Mouse (Mus musculus) stomach, postnatal 0 days (tissue): ENCODE data around the gene Rtkn2. TPM values are rescaled to one million over a fixed set of nuclear protein-coding genes. Genes with fewer than 3 reads are reported as not detected.
A peak's percentile ranks its signal among the peaks of the same experiment; 100 is the strongest.

Experiments used
- ATAC-seq: fragments of 200-750 bp; cut with Nextera tagmentation; 2 replicates; pipeline ENCODE4 v1.8.0; 2017; ENCODE audit not compliant: low FRiP score, low TSS enrichment
- DNase-seq: peaks from one replicate; pipeline ENCODE4 v3.0.0-alpha.2; 2016; ENCODE audit warnings: low spot score
- H3K27ac ChIP-seq: fragments of 300-500 bp; sonication (generic); replicated peaks from 2 replicates; pipeline ENCODE4 v1.5.1; 2014; ENCODE audit warnings: mild to moderate bottlenecking, control low read depth
- H3K27me3 ChIP-seq: fragments of 300-500 bp; sonication (generic); 2 replicates; pipeline ENCODE4 v1.6.1; 2014; ENCODE audit warnings: low read length; ENCODE audit not compliant: control insufficient read depth, insufficient read depth
- H3K36me3 ChIP-seq: fragments of 300-500 bp; sonication (generic); 2 replicates; pipeline ENCODE4 v1.6.1; 2014; ENCODE audit warnings: low read length, mixed read lengths; ENCODE audit not compliant: control insufficient read depth, insufficient read depth
- H3K4me1 ChIP-seq: fragments of 300-500 bp; sonication (generic); replicated peaks from 2 replicates; pipeline ENCODE4 v1.6.1; 2014; ENCODE audit warnings: antibody characterized with exemption; ENCODE audit not compliant: control insufficient read depth, insufficient read depth
- H3K4me2 ChIP-seq: fragments of 300-500 bp; sonication (generic); replicated peaks from 2 replicates; pipeline ENCODE4 v1.6.1; 2014; ENCODE audit warnings: low read depth, mild to moderate bottlenecking, control low read depth, moderate library complexity
- H3K4me3 ChIP-seq: fragments of 300-500 bp; sonication (generic); 2 replicates; pipeline ENCODE4 v1.5.1; 2014; ENCODE audit warnings: low read depth, low read length, control low read depth
- H3K9ac ChIP-seq: fragments of 300-500 bp; sonication (generic); 2 replicates; pipeline ENCODE4 v1.6.1; 2014; ENCODE audit warnings: mild to moderate bottlenecking, low read length, control low read depth, mixed read lengths
- H3K9me3 ChIP-seq: fragments of 300-500 bp; sonication (generic); 2 replicates; pipeline ENCODE4 v1.6.1; 2016; ENCODE audit warnings: low read length; ENCODE audit not compliant: control insufficient read depth
- CTCF ChIP-seq: IDR thresholded peaks from 2 replicates; pipeline ENCODE4 v1.5.1; 2016; ENCODE audit warnings: antibody characterized with exemption, low read depth, mild to moderate bottlenecking, moderate library complexity
- EP300 ChIP-seq: optimal IDR thresholded peaks from 2 replicates; pipeline ENCODE3; 2016; ENCODE audit warnings: antibody characterized with exemption
- WGBS: fragments of 180-500 bp; shearing (Covaris S2); extraction: QIAGEN DNeasy Blood & Tissue Kit; methylation state at CpG from one replicate; pipeline ENCODE4 v1.1.7; 2014; 5-methylcytosine and 5-hydroxymethylcytosine counted together
- polyA plus RNA-seq: library from polyadenylated mRNA; unstranded; fragments of >200 nt; fragmentation: Nextera tagmentation; extraction: Ambion mirVana; gene quantifications from 2 replicates; pipeline ENCODE4 v1.2.1, GENCODE M21; 2015

Gene Rtkn2
- polyA plus RNA-seq, 1 experiment from 2014 or later, result 1.8 TPM

DNA sequence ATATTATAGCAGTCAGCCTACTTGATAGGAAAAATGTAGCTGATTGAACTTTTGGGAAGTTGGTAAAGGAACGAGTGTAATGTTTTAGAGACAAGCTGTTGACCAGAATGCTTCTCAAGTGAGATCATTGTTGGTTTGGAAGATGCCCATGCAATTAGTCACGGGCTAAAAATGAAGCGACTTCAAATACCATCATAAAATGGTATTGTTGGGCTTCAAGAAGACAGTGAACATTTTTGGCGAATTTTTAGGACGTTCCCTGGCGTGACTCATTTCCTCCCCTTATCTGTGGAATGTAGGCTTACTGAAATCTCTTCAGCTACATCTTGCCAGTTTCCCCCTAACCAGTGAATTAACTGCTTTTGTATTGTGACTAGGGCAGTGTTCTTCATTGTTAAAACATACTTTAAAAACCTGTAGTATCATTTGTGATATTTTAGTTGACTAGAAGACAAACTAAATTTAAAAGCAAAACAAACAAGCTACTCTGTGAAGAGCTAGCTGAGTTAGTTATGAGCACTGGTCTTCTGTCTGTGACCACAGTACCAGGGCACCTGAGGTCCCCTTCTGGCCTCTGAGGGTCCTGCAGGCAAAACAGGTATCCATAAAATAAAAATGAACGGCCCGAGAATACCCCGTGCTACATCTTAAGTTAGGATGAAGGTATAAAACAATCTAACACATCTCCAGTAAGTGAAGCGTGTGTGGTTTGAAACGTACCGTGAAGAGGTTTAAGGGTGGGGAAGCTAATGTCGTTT is 29.0 kb downstream of the Rtkn2 start:
- H3K9me3 ChIP-seq, result no peaks in the 10 kb centered on the region
- no peak overlapping the region for H3K4me2 ChIP-seq
- H3K27me3 ChIP-seq, result no peaks in the 10 kb centered on the region
- ATAC-seq (no peak; the same call in 1 of the 2 replicates), DNase-seq (no peak)
- WGBS, result 72% methylated on average over 13 of the region's 13 CpGs
- H3K9ac ChIP-seq, result no peak overlapping the region
- H3K27ac ChIP-seq, result no peak overlapping the region
- no peaks in the 10 kb centered on the region for H3K36me3 ChIP-seq
- TF ChIP-seq CTCF, result no peak
- H3K4me1 ChIP-seq, result no peaks in the 10 kb centered on the region
- no peak overlapping the region for H3K4me3 ChIP-seq

GRCm38 (mm10) chr10:68009301-68009700 is 29.9 kb downstream of the Rtkn2 start:
- WGBS, result 83% methylated on average over 9 of the region's 9 CpGs
- TF ChIP-seq EP300 (no peak), CTCF (no peak)
- Histone ChIP-seq H3K27me3 (no peaks in the 10 kb centered on the region), H3K9ac (no peak overlapping the region), H3K36me3 (no peaks in the 10 kb centered on the region), H3K27ac (no peak overlapping the region), H3K9me3 (no peaks in the 10 kb centered on the region), H3K4me1 (no peaks in the 10 kb centered on the region), H3K4me3 (no peak overlapping the region), H3K4me2 (no peak overlapping the region)
- ATAC-seq, result no peak
- DNase-seq, result no peak

- TF ChIP-seq EP300, result no peak
- TF ChIP-seq CTCF, result no peak
- Histone ChIP-seq H3K27me3 (no peaks in the 10 kb centered on the region), H3K27ac (no peak overlapping the region), H3K4me2 (no peak overlapping the region), H3K9me3 (no peaks in the 10 kb centered on the region), H3K4me3 (no peak overlapping the region), H3K4me1 (no peaks in the 10 kb centered on the region), H3K36me3 (no peaks in the 10 kb centered on the region), H3K9ac (no peak overlapping the region)
- 96% methylated on average over 7 of the region's 7 CpGs for WGBS
- ATAC-seq (no peak), DNase-seq (no peak)
Observed at GRCm38 (mm10) chr10:68009867-68010266, 30.5 kb downstream of the Rtkn2 start.

GRCm38 (mm10) chr10:68013137-68013536 is 33.8 kb downstream of the Rtkn2 start:
- Histone ChIP-seq H3K36me3 (no peaks in the 10 kb centered on the region), H3K27ac (no peak overlapping the region), H3K4me3 (no peak overlapping the region), H3K9ac (no peak overlapping the region), H3K27me3 (no peaks in the 10 kb centered on the region), H3K9me3 (no peaks in the 10 kb centered on the region), H3K4me1 (no peaks in the 10 kb centered on the region), H3K4me2 (no peak overlapping the region)
- 87% methylated on average over 2 of the region's 2 CpGs for WGBS
- DNase-seq, result peak; percentile 33
- ATAC-seq, result no peak
- TF ChIP-seq EP300 (no peak), CTCF (peak; percentile 81)

DNA sequence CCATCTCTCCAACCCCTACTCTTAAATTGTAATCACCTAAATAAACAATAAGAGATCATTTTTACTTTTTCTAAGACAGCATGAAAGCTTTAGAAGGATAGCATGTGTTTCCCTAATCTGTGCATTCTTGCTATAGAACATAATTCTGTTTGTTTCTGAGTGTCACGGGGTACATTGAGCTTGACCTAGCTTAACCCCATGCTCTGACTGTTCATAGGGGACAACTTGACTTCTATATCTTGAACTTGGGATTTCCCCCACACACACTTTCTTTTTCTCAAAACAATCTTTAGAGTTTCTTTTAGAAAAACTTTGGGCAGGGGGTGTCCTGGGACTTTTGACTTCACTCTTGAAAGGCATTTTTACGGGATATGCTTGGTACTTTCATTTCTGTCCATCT is 41.4 kb downstream of the Rtkn2 start:
- no peaks in the 10 kb centered on the region for H3K9me3 ChIP-seq
- no peak for TF ChIP-seq EP300
- no peak for TF ChIP-seq CTCF
- DNase-seq, result no peak
- 89% methylated on average over 2 of the region's 2 CpGs for WGBS
- no peak overlapping the region for H3K9ac ChIP-seq
- no peak overlapping the region for H3K27ac ChIP-seq
- no peaks in the 10 kb centered on the region for H3K4me1 ChIP-seq
- H3K4me2 ChIP-seq, result no peak overlapping the region
- ATAC-seq, result no peak
- no peaks in the 10 kb centered on the region for H3K27me3 ChIP-seq
- no peak overlapping the region for H3K4me3 ChIP-seq
- no peaks in the 10 kb centered on the region for H3K36me3 ChIP-seq

DNA sequence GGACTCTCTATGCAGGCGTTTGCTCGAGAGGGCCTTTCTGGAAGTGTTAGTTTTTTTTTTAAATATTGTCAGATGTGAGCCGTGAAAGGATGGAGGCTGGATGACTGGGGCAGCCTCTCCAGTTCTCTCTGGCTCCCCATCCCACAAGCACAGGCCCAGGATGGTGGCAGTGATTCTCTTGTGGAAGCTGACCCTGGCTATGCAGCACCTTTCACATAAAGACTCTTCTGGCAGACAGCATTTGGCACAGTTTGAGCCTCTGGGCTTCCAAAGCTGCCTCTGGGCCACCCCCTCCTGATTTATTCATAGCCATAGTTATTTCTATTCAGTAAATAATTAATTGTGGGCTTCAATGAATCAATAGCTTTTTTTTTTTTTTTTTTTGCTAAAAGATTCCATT is 46.3 kb downstream of the Rtkn2 start:
- WGBS, result 71% methylated on average over 3 of the region's 3 CpGs

More for the DNA sequence above, 46.3 kb downstream of the Rtkn2 start:
- Histone ChIP-seq H3K27me3 (no peaks in the 10 kb centered on the region), H3K27ac (no peak overlapping the region), H3K9me3 (no peaks in the 10 kb centered on the region), H3K9ac (no peak overlapping the region), H3K36me3 (no peaks in the 10 kb centered on the region), H3K4me3 (no peak overlapping the region), H3K4me2 (no peak overlapping the region), H3K4me1 (no peaks in the 10 kb centered on the region)
- TF ChIP-seq EP300 (no peak), CTCF (no peak)
- DNase-seq (no peak), ATAC-seq (no peak)
